Mouse (Mus musculus): Measurements from ENCODE around the gene Ndufb6. TPM values are rescaled to one million over a fixed set of nuclear protein-coding genes. Genes with fewer than 3 reads are reported as not detected.
A peak's percentile ranks its signal among the peaks of the same experiment; 100 is the strongest.

Ndufb6 gene
- total and polyA plus RNA-seq, 3 experiments, result 159 to 253 (median 205) TPM

- dilution Hi-C loops (cut with MboI; ENCODE audit: extremely low pct_ligation_motif_present, extremely low pct_unique_long_range_greater_than_20kb, low sequenced_read_pairs), result no loop called here
- Histone ChIP-seq H3K27ac (ENCODE audit: insufficient read depth, low read depth) (no peak overlapping the region), H3K79me2 (replicated peaks; ENCODE audit: control insufficient read depth, extremely low read depth, insufficient read depth, poor library complexity, severe bottlenecking) (no peaks in the 10 kb centered on the region; the same call in 1 of the 2 replicates), H3K4me2 (ENCODE audit: insufficient read depth, low read depth, poor library complexity, severe bottlenecking) (no peak overlapping the region), H3K9ac (ENCODE audit: insufficient read depth, low read depth) (no peak overlapping the region), H3K4me3 (replicated peaks in 1 of 3; ENCODE audit: low read depth in 2 of 3, low read length in 2 of 3, poor library complexity in 1 of 3) (no peak overlapping the region), H3K9me3 (replicated peaks; ENCODE audit: low read length) (no peaks in the 10 kb centered on the region), H3K36me3 (replicated peaks in 1 of 2; ENCODE audit: control insufficient read depth in 1 of 2, insufficient read depth in 1 of 2, low read length in 1 of 2) (peaks cover 0 to 12% of the 10 kb centered on the region in 2 experiments), H3K27me3 (replicated peaks) (no peaks in the 10 kb centered on the region), H3K4me1 (ENCODE audit: control insufficient read depth in 1 of 2, insufficient read depth in 2 of 2) (peaks cover 8 to 10% of the 10 kb centered on the region in 2 experiments)
- no peak for TF ChIP-seq TBP (conservative IDR thresholded peaks at IDR 0.05; ENCODE audit: low read depth, low read length)
- TF ChIP-seq MAFK (IDR thresholded peaks at IDR 0.05; ENCODE audit: insufficient replicate concordance, low read length), result no peak
- no peak for TF ChIP-seq ZNF384 (IDR thresholded peaks at IDR 0.05; ENCODE audit: low read depth, low read length)
- no peak for TF ChIP-seq KAT2A (IDR thresholded peaks at IDR 0.05; ENCODE audit: insufficient replicate concordance, low read length)
- TF ChIP-seq E2F4 (IDR thresholded peaks at IDR 0.05; ENCODE audit: insufficient replicate concordance, low read depth, low read length), result no peak
- TF ChIP-seq MYC (IDR thresholded peaks at IDR 0.05; ENCODE audit: low read depth, low read length), result no peak
- TF ChIP-seq MXI1 (IDR thresholded peaks at IDR 0.05; ENCODE audit: low read depth, low read length), result no peak
- no peak for TF ChIP-seq SIN3A (IDR thresholded peaks at IDR 0.05; ENCODE audit: low read length)
- no peak for TF ChIP-seq POLR2AphosphoS2 (IDR thresholded peaks at IDR 0.05; ENCODE audit: low read depth, low read length)
- no peak for TF ChIP-seq ZC3H11A (IDR thresholded peaks at IDR 0.05; ENCODE audit: low read depth, low read length)
- no peak for TF ChIP-seq SMC3 (IDR thresholded peaks at IDR 0.05; ENCODE audit: low read depth, low read length)
- no peak for TF ChIP-seq MEF2A (IDR thresholded peaks at IDR 0.05; ENCODE audit: borderline replicate concordance, low read depth, low read length)
- no peak for DNase-seq (ENCODE audit: extremely low read depth)
- in situ Hi-C loops (cut with MboI; ENCODE audit: low pct_ligation_motif_present, low pct_unique_long_range_greater_than_20kb, low sequenced_read_pairs), result no loop called here
Observed at GRCm38 (mm10) chr4:40233062-40233664, 46.1 kb downstream of the Ndufb6 start.

- H3K4me1 ChIP-seq (ENCODE audit: control insufficient read depth in 1 of 2, insufficient read depth in 2 of 2), result peaks cover 0 to 5% of the 10 kb centered on the region in 2 experiments; a peak in 2 of 4 replicates
- H3K9me3 ChIP-seq (replicated peaks; ENCODE audit: low read length), result no peaks in the 10 kb centered on the region
- peaks cover 0 to 25% of the 10 kb centered on the region in 2 experiments for H3K36me3 ChIP-seq (replicated peaks in 1 of 2; ENCODE audit: control insufficient read depth in 1 of 2, insufficient read depth in 1 of 2, low read length in 1 of 2)
- H3K27ac ChIP-seq (ENCODE audit: insufficient read depth, low read depth), result no peak overlapping the region
- in situ Hi-C loops (cut with MboI; ENCODE audit: low pct_ligation_motif_present, low pct_unique_long_range_greater_than_20kb, low sequenced_read_pairs), result no loop called here
- no peak overlapping the region for H3K9ac ChIP-seq (ENCODE audit: insufficient read depth, low read depth)
- H3K4me2 ChIP-seq (ENCODE audit: insufficient read depth, low read depth, poor library complexity, severe bottlenecking), result no peak overlapping the region
- no peaks in the 10 kb centered on the region; the same call in 1 of the 2 replicates for H3K79me2 ChIP-seq (replicated peaks; ENCODE audit: control insufficient read depth, extremely low read depth, insufficient read depth, poor library complexity, severe bottlenecking)
- TF ChIP-seq BHLHE40 (IDR thresholded peaks at IDR 0.05; ENCODE audit: low read depth, low read length) (0 out of 2 replicates have a peak, but pooled peaks have one; percentile 29), MYC (IDR thresholded peaks at IDR 0.05; ENCODE audit: low read depth, low read length) (0 out of 2 replicates have a peak, but pooled peaks have one; percentile 32), MXI1 (IDR thresholded peaks at IDR 0.05; ENCODE audit: low read depth, low read length) (peak; percentile 39; the same call in 1 of the 2 replicates), POLR2A (IDR thresholded peaks at IDR 0.05; ENCODE audit: low read depth, low read length) (no peak), SIN3A (IDR thresholded peaks at IDR 0.05; ENCODE audit: low read length) (0 out of 2 replicates have a peak, but pooled peaks have one; percentile 26), UBTF (IDR thresholded peaks at IDR 0.05; ENCODE audit: low read depth, low read length) (no peak), EP300 (IDR thresholded peaks at IDR 0.05; ENCODE audit: low read length) (peak; percentile 10; the same call in 1 of the 2 replicates), ETS1 (conservative IDR thresholded peaks at IDR 0.05; ENCODE audit: low read depth, low read length) (peak; percentile 34), TCF12 (IDR thresholded peaks at IDR 0.05; ENCODE audit: low read depth, low read length) (peak; percentile 55; the same call in 1 of the 2 replicates), ZNF384 (IDR thresholded peaks at IDR 0.05; ENCODE audit: low read depth, low read length) (no peak)
- no peaks in the 10 kb centered on the region for H3K27me3 ChIP-seq (replicated peaks)
- dilution Hi-C loops (cut with MboI; ENCODE audit: extremely low pct_ligation_motif_present, extremely low pct_unique_long_range_greater_than_20kb, low sequenced_read_pairs), result no loop called here
- DNase-seq (ENCODE audit: extremely low read depth), result no peak
- no peak overlapping the region for H3K4me3 ChIP-seq (replicated peaks in 1 of 3; ENCODE audit: low read depth in 2 of 3, low read length in 2 of 3, poor library complexity in 1 of 3)
Observed at GRCm38 (mm10) chr4:40229723-40230122, 49.5 kb downstream of the Ndufb6 start.

Measured in CH12.LX (cell line).